Mouse (Mus musculus): ENCODE data around the gene Mpeg1.

GRCm38 (mm10) chr19:12484210-12484609 lies 23.6 kb downstream of the Mpeg1 start:
- TF ChIP-seq CTCF (IDR thresholded peaks at IDR 0.05; ENCODE audit: low read depth, low read length) (no peak), EP300 (IDR thresholded peaks at IDR 0.05; ENCODE audit: insufficient read depth, low read depth, low read length) (no peak)
